Mouse (Mus musculus): ENCODE results near the gene Olfr297.

The Olfr297 gene

DNA sequence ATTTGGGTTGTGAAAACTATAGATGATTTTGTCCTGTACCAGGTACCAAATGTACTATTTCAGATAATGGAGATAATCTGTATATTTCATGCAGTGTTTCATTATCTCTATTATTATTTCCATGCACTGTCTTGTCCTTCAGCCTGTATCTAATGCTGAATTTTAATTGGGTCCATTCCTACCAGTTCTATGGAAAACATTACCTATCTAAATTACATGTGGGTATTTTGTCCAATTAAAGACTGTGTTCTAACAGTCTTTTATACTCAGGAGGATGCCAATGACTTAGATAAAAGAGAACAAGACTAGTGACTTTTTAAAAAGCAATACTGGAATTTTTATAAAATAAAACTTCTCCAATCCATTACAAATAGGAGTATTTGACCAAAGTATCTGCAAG lies at the start of gene Olfr297:
TSS of gene Olfr297 (plus strand) at position 301 of the 400 bp plus-strand sequence.

DNA sequence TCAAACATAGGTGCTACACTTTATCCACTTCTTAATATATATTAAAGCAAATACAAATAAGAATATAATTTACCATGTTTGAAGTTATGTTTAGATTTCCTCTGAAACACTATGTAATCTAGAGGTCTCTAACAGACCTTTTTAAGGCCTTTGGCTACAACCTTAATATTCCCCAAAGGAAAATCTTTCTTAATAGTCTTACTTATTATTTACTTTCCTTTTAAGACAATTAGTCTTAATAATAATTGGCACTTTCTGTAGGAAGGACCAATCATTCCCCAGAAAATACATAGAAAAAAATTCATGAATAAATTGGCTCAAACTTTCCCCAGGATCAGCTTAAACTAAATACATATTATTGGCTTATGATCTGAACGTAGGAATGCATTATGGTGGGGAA lies 27.4 kb upstream of the Olfr297 start, which contains the start of gene Olfr298:
TSS of gene Olfr298 (minus strand) at position 101 of the 400 bp plus-strand sequence.
- 88% methylated on average over 1 of the region's 1 CpGs for WGBS

Data from cerebral cortex, adult 2 months (tissue).